Mouse (Mus musculus) midbrain, embryonic 13.5 days (tissue): ENCODE data around the gene Fbxo41. TPM values are rescaled to one million over a fixed set of nuclear protein-coding genes. Genes with fewer than 3 reads are reported as not detected.

Source experiments
- ATAC-seq: fragments of 200-750 bp; cut with Nextera tagmentation; 2 replicates; pipeline ENCODE4 v1.8.0; 2017; ENCODE audit warnings: mild to moderate bottlenecking, moderate TSS enrichment, moderate library complexity
- H3K27ac ChIP-seq: fragments of 300-500 bp; sonication (generic); 2 replicates; pipeline ENCODE4 v1.5.1; 2015; ENCODE audit warnings: inconsistent platforms, mild to moderate bottlenecking, moderate library complexity
- H3K27me3 ChIP-seq: fragments of 300-500 bp; sonication (generic); 2 replicates; pipeline ENCODE4 v1.6.1; 2015; ENCODE audit warnings: mild to moderate bottlenecking, inconsistent platforms
- H3K36me3 ChIP-seq: fragments of 300-500 bp; sonication (generic); 2 replicates; pipeline ENCODE4 v1.6.1; 2015; ENCODE audit warnings: mild to moderate bottlenecking, inconsistent platforms
- H3K4me1 ChIP-seq: fragments of 300-500 bp; sonication (generic); replicated peaks from 2 replicates; pipeline ENCODE4 v1.6.1; 2015; ENCODE audit warnings: inconsistent platforms
- H3K4me2 ChIP-seq: fragments of 300-500 bp; sonication (generic); replicated peaks from 2 replicates; pipeline ENCODE4 v1.6.1; 2015; ENCODE audit warnings: moderate library complexity, mild to moderate bottlenecking, inconsistent platforms
- H3K4me3 ChIP-seq: fragments of 300-500 bp; sonication (generic); replicated peaks from 2 replicates; pipeline ENCODE4 v1.5.1; 2015; ENCODE audit warnings: mild to moderate bottlenecking, inconsistent platforms
- H3K9ac ChIP-seq: fragments of 300-500 bp; sonication (generic); replicated peaks from 2 replicates; pipeline ENCODE4 v1.6.1; 2015; ENCODE audit warnings: mild to moderate bottlenecking, inconsistent platforms
- H3K9me3 ChIP-seq: fragments of 300-500 bp; sonication (generic); 2 replicates; pipeline ENCODE4 v1.6.1; 2016; ENCODE audit warnings: mild to moderate bottlenecking, inconsistent platforms
- WGBS: fragments of 180-500 bp; shearing (Covaris S2); methylation state at CpG from one replicate; pipeline ENCODE4 v1.1.7; 2015; 5-methylcytosine and 5-hydroxymethylcytosine counted together
- polyA plus RNA-seq: library from polyadenylated mRNA; unstranded; fragments of >200 nt; fragmentation: Nextera tagmentation; extraction: Ambion mirVana; gene quantifications from 2 replicates; pipeline ENCODE4 v1.2.1, GENCODE M21; 2015

Fbxo41 gene
- polyA plus RNA-seq, 1 experiment from 2014 or later = 5.0 TPM

DNA sequence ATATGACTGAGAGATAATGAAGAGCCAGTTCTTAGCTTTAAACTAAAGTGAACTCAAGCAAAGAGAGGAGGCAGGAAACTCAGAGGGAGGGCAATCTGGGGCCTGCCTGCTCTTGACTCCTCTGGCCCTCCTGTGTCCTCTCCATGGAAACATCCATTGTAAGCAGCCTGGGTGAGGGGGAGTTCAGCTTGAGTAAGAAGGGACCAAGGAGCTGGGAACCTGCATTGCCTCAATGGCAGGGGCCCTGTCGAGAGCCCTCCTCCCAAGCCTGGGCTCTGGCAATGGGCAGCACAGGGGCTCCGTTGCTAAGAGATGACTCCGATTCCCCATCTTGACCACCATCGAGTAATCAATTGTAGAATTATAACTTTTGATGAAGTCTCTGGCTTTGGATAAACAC lies 14.3 kb downstream of the Fbxo41 start:
- no peaks in the 10 kb centered on the region for H3K9me3 ChIP-seq
- no peak overlapping the region for H3K9ac ChIP-seq
- H3K4me1 ChIP-seq = peaks cover 28% of the 10 kb centered on the region
- H3K4me3 ChIP-seq = no peak overlapping the region
- H3K27ac ChIP-seq = no peak overlapping the region
- no peak overlapping the region for H3K4me2 ChIP-seq
- H3K36me3 ChIP-seq = no peaks in the 10 kb centered on the region
- peaks cover 38% of the 10 kb centered on the region for H3K27me3 ChIP-seq
- no peak for ATAC-seq
- WGBS = 23% methylated on average over 4 of the region's 4 CpGs

- Histone ChIP-seq H3K4me1 (peaks cover 28% of the 10 kb centered on the region), H3K36me3 (no peaks in the 10 kb centered on the region), H3K4me2 (no peak overlapping the region), H3K27me3 (peaks cover 49% of the 10 kb centered on the region), H3K27ac (no peak overlapping the region), H3K9me3 (no peaks in the 10 kb centered on the region), H3K4me3 (no peak overlapping the region), H3K9ac (no peak overlapping the region)
- no peak for ATAC-seq
- 72% methylated on average over 2 of the region's 2 CpGs for WGBS
Observed at GRCm38 (mm10) chr6:85485738-85486137, 17.1 kb downstream of the Fbxo41 start.

DNA sequence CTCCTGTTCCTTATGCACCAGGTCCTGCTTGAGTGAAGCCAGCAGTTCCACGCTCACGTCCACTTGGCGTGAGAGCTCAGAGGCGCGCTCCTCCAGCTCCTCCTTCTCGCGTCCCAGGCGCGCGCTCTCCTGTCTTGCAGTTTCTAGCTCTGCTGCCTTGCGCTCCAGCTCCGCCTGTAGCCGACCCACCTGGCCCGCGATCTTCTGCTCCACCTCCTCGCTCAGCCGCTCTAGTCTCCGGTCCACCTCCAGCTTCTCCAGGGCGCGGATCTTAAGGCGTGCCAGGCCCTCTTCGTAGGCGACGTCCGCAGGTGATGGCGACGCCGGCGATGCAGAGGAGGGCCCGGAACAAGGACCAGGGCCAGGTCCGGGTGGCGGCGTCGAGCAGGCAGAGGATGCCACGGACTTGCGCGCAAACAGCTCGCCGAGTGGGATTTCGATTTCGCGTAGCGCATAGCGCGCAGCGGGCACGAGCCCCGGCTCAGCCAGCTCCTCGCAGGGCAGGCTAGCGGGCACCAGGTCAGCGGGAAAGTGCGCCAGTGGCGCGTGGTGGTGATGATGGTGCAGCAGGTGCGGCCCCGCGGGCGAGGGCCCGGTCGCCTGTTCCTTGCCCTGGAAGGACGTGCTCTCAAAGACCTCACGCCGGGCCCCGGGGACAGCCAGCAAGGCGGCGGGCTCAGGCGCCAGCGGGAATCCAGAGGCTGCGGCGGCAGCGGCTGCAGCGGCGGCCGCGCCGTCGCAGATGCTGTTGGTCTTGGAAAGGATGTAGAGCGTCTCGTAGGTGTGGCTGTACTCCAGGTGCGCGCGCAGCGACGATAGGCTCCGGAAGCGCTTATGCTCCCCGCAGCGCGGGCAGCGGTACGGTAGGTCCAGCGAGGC lies 18.7 kb downstream of the Fbxo41 start:
- peaks cover 25% of the 10 kb centered on the region for H3K4me1 ChIP-seq
- peaks cover 7% of the 10 kb centered on the region for H3K36me3 ChIP-seq
- H3K27me3 ChIP-seq = peaks cover 49% of the 10 kb centered on the region
- no peak overlapping the region for H3K27ac ChIP-seq
- H3K9ac ChIP-seq = peak overlapping the region; percentile 36
- peak overlapping the region; percentile 54 for H3K4me2 ChIP-seq
- 3% methylated on average over 92 of the region's 92 CpGs for WGBS
- H3K4me3 ChIP-seq = peak overlapping the region; percentile 38
- ATAC-seq = peak; percentile 46
- no peaks in the 10 kb centered on the region for H3K9me3 ChIP-seq

- Histone ChIP-seq H3K4me1 (peaks cover 13% of the 10 kb centered on the region), H3K9me3 (no peaks in the 10 kb centered on the region), H3K4me2 (no peak overlapping the region), H3K4me3 (no peak overlapping the region), H3K27ac (no peak overlapping the region), H3K36me3 (peaks cover 21% of the 10 kb centered on the region), H3K9ac (no peak overlapping the region), H3K27me3 (peaks cover 33% of the 10 kb centered on the region)
- WGBS = 77% methylated on average over 16 of the region's 16 CpGs
- ATAC-seq = no peak
Observed at GRCm38 (mm10) chr6:85480685-85481084, 22.1 kb downstream of the Fbxo41 start.

- H3K9ac ChIP-seq = no peak overlapping the region
- peaks cover 26% of the 10 kb centered on the region for H3K36me3 ChIP-seq
- no peak overlapping the region for H3K4me2 ChIP-seq
- no peaks in the 10 kb centered on the region for H3K9me3 ChIP-seq
- peaks cover 12% of the 10 kb centered on the region for H3K4me1 ChIP-seq
- H3K27ac ChIP-seq = no peak overlapping the region
- peaks cover 26% of the 10 kb centered on the region for H3K27me3 ChIP-seq
- 82% methylated on average over 5 of the region's 5 CpGs for WGBS
- ATAC-seq = no peak
- no peak overlapping the region for H3K4me3 ChIP-seq
Observed at GRCm38 (mm10) chr6:85479979-85480378, 22.8 kb downstream of the Fbxo41 start.

- ATAC-seq = no peak
- WGBS = 45% methylated on average over 14 of the region's 14 CpGs
Observed at GRCm38 (mm10) chr6:85478416-85478815, 24.4 kb downstream of the Fbxo41 start.

DNA sequence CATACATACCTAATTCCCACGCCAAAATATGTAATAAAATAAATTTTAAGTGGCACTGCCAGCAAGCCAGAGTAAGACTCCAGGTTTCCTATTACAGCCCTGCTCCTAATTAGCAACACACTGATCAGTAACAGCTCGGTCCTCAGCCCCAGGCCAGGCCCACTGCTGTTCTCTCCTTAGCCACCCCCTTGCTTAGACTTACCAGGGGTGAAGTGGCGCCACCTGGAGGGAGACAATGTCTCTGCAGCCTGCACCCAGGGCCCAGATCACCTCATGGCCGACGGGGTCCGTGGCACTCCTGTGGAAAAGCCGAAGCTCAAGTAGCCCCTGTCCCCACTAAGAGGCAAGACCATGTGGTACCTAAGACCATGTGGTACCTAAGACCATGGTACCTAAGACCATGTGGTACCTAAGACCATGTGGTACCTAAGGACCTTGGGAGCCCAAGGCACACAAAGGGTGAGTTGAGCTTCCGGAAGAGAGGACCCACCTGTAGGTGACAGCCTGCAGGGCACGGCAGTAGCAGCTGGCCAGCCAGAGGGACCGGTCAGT lies 25.4 kb downstream of the Fbxo41 start:
- Histone ChIP-seq H3K27me3 (peaks cover 4% of the 10 kb centered on the region; the same call in 1 of the 2 replicates), H3K36me3 (peaks cover 44% of the 10 kb centered on the region), H3K4me1 (no peaks in the 10 kb centered on the region), H3K9ac (no peak overlapping the region), H3K4me3 (no peak overlapping the region), H3K4me2 (no peak overlapping the region), H3K9me3 (no peaks in the 10 kb centered on the region), H3K27ac (no peak overlapping the region)
- ATAC-seq = peak; percentile 51; the same call in 1 of the 2 replicates
- WGBS = 44% methylated on average over 10 of the region's 10 CpGs

More at GRCm38 (mm10) chr6:85478416-85478815, 24.4 kb downstream of the Fbxo41 start:
- H3K27me3 ChIP-seq = peaks cover 10% of the 10 kb centered on the region; the same call in 1 of the 2 replicates
- no peak overlapping the region for H3K4me3 ChIP-seq
- no peak overlapping the region for H3K9ac ChIP-seq
- no peaks in the 10 kb centered on the region for H3K9me3 ChIP-seq
- H3K27ac ChIP-seq = no peak overlapping the region
- H3K4me1 ChIP-seq = no peaks in the 10 kb centered on the region
- H3K36me3 ChIP-seq = peaks cover 34% of the 10 kb centered on the region
- no peak overlapping the region for H3K4me2 ChIP-seq

GRCm38 (mm10) chr6:85475581-85475980 lies 27.2 kb downstream of the Fbxo41 start:
- no peak for ATAC-seq
- Histone ChIP-seq H3K9me3 (no peaks in the 10 kb centered on the region), H3K27ac (no peak overlapping the region), H3K4me3 (no peak overlapping the region), H3K36me3 (peaks cover 47% of the 10 kb centered on the region), H3K4me2 (no peak overlapping the region), H3K9ac (no peak overlapping the region), H3K4me1 (0 out of 2 replicates have a peak, but pooled peaks cover 4% of the 10 kb centered on the region), H3K27me3 (no peaks in the 10 kb centered on the region)
- WGBS = 92% methylated on average over 3 of the region's 3 CpGs

GRCm38 (mm10) chr6:85472542-85472941 lies 30.3 kb downstream of the Fbxo41 start:
- H3K4me1 ChIP-seq = 0 out of 2 replicates have a peak, but pooled peaks cover 4% of the 10 kb centered on the region
- H3K9ac ChIP-seq = no peak overlapping the region; the same call in 1 of the 2 replicates
- ATAC-seq = no peak
- no peak overlapping the region for H3K4me2 ChIP-seq
- no peaks in the 10 kb centered on the region for H3K9me3 ChIP-seq
- H3K36me3 ChIP-seq = peaks cover 58% of the 10 kb centered on the region
- H3K27ac ChIP-seq = no peak overlapping the region
- no peak overlapping the region for H3K4me3 ChIP-seq
- WGBS = 51% methylated on average over 5 of the region's 5 CpGs
- H3K27me3 ChIP-seq = no peaks in the 10 kb centered on the region

DNA sequence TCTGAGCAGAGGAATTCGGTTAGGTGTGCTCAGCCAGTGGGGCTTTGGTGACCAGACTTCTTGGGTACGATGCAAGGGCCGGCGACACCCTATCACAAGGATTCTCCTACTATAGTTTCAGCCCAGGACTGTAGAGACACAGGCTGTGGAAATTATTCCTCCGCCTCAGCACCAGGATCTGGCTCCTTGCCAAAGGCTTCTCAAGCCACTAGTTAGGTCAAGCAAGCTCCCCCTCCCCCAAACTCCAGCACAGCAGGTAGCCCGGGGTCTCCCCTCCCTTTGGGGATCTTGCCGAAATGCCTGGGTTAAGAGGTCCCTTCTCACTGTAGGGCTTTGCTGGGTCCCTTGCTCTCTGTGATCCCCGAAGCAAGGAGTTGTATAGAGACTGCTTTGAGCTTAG lies 30.8 kb downstream of the Fbxo41 start:
- no peak for ATAC-seq
- H3K36me3 ChIP-seq = peaks cover 62% of the 10 kb centered on the region
- H3K27me3 ChIP-seq = no peaks in the 10 kb centered on the region
- no peak overlapping the region for H3K4me3 ChIP-seq
- 0 out of 2 replicates have a peak, but pooled peaks cover 4% of the 10 kb centered on the region for H3K4me1 ChIP-seq
- H3K4me2 ChIP-seq = no peak overlapping the region
- H3K9ac ChIP-seq = no peak overlapping the region; the same call in 1 of the 2 replicates
- 66% methylated on average over 8 of the region's 8 CpGs for WGBS
- no peak overlapping the region for H3K27ac ChIP-seq
- no peaks in the 10 kb centered on the region for H3K9me3 ChIP-seq

DNA sequence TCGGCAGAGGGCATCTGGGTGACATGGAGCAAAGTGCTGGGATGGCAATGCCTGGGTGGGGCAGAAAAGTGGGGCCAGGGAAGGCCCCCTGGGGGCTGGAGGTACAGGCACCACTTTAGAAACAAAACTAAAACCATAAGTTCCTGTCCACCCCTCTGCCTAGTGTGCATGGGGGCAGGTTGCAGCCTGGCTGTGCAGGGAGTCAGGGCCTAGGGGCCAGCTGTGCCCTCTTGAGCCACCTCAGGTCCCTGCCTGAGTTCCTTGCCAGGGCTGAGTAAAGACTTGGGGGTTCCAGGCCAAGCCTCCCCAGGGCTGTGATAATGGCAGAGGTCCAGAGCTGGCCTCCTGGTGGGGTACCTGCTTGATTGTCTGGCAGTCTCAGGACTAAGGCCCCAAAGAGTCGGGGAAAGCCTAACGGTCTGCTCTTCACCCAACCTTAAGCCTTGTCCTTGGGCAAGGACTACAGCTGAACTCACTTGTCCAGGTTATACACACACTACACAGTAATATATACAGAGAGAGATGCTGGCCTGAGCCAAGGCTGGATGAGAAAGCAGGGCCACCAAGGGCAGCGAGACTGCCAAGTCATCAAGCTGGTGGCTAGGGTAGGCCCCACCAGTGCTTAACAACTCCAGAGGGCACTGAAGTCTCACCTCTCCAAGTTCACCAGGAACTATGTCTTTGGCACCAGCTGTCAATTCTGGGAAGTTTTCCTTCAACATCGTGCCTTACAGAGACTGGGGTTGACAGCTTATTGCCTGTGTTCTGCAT lies 32.9 kb downstream of the Fbxo41 start:
- no peak overlapping the region for H3K4me3 ChIP-seq
- WGBS = 81% methylated on average over 5 of the region's 5 CpGs
- H3K9ac ChIP-seq = no peak overlapping the region
- peaks cover 75% of the 10 kb centered on the region for H3K36me3 ChIP-seq
- H3K4me1 ChIP-seq = 0 out of 2 replicates have a peak, but pooled peaks cover 4% of the 10 kb centered on the region
- H3K27ac ChIP-seq = no peak overlapping the region
- no peaks in the 10 kb centered on the region for H3K27me3 ChIP-seq
- H3K9me3 ChIP-seq = no peaks in the 10 kb centered on the region
- H3K4me2 ChIP-seq = no peak overlapping the region
- peak; percentile 59; the same call in 1 of the 2 replicates for ATAC-seq

DNA sequence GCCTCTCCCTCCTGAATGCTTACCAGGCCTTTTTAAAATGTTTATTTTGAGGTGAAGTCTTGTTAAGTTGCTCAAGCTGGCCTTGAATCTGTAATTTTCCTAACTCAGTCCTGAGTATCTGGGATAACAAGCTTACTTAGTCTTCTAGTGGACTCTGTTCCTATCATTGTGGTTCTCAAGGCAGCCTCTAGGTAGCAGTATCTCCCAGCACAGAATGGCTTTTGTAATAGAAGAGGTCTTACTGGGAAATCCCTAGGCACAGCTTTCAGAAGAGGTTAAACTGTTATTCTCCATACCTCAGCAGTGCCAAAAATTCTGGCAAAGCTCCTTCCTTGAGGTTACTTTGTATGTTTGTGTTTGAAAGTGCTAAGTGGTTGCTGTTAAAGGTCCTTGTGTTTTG lies 37.4 kb downstream of the Fbxo41 start:
- Histone ChIP-seq H3K9me3 (no peaks in the 10 kb centered on the region), H3K4me3 (no peak overlapping the region), H3K27ac (no peak overlapping the region), H3K27me3 (no peaks in the 10 kb centered on the region), H3K4me1 (no peaks in the 10 kb centered on the region), H3K36me3 (peaks cover 99% of the 10 kb centered on the region), H3K9ac (no peak overlapping the region), H3K4me2 (no peak overlapping the region)
- ATAC-seq = no peak
